Mouse (Mus musculus): ENCODE results near the gene Phactr3. TPM values are rescaled to one million over a fixed set of nuclear protein-coding genes. Genes with fewer than 3 reads are reported as not detected.

Phactr3 gene
- 0.11 TPM for polyA plus RNA-seq (2015; fragmentation: Illumina TruSeq; extraction: RNeasy Lipid Tissue Mini Kit (QIAGEN cat#74804); ENCODE audit: insufficient read depth, low replicate concordance)

GRCm38 (mm10) chr2:178118801-178119560, at the start of gene Phactr3:
Phactr3 (plus strand) TSS chr2:178118975.

GRCm38 (mm10) chr2:178078166-178078717, 40.5 kb upstream of the Phactr3 start, which contains the start of gene Zfp931:
Zfp931 (minus strand) TSS chr2:178078476.

Other genes starting within 250 kb of the Phactr3 start
- gene Gm14327, start 221.9 kb upstream of the Phactr3 start, polyA plus RNA-seq (2015; fragmentation: Illumina TruSeq; extraction: RNeasy Lipid Tissue Mini Kit (QIAGEN cat#74804); ENCODE audit: insufficient read depth, low replicate concordance), result 2.5 TPM
- 4.8 TPM for gene Zfp972, start 193.4 kb upstream of the Phactr3 start, polyA plus RNA-seq (2015; fragmentation: Illumina TruSeq; extraction: RNeasy Lipid Tissue Mini Kit (QIAGEN cat#74804); ENCODE audit: insufficient read depth, low replicate concordance)
- gene Gm14326, start 161.7 kb upstream of the Phactr3 start, polyA plus RNA-seq (2015; fragmentation: Illumina TruSeq; extraction: RNeasy Lipid Tissue Mini Kit (QIAGEN cat#74804); ENCODE audit: insufficient read depth, low replicate concordance), result 22.9 TPM
- gene Zfp971, start 95.7 kb upstream of the Phactr3 start, polyA plus RNA-seq (2015; fragmentation: Illumina TruSeq; extraction: RNeasy Lipid Tissue Mini Kit (QIAGEN cat#74804); ENCODE audit: insufficient read depth, low replicate concordance), result 42.2 TPM
- gene Zfp931, start 40.5 kb upstream of the Phactr3 start, polyA plus RNA-seq (2015; fragmentation: Illumina TruSeq; extraction: RNeasy Lipid Tissue Mini Kit (QIAGEN cat#74804); ENCODE audit: insufficient read depth, low replicate concordance), result 18.3 TPM